Mouse (Mus musculus) layer of hippocampus, adult 9-11 months (tissue): ENCODE data around the gene 1520401A03Rik.

ENCODE experiments used
- DNase-seq: peaks from one replicate; pipeline ENCODE4 v3.0.0; 2022

Gene 1520401A03Rik

DNA sequence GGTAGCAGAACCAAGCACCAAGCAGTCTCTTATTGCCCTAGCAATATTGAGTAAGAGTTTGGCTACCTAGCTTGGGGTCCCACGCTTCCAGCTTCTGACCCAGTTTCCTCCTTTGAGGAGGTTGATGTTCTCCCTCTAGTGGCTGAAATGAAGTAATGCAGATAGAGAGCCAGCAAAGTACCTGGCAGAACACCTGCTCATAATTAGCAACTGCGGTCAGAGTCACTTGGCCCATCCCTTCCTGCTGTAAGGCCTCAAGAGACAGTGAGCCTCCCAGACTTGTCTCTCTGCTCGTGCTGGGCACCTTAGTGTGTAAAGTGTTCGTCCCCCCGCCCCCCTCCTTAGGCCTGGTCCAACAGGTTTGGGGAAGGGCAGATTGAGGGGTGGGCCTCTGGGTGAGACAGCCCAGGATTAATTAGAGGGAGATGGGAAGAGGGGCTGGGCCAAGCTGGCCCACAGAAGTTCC, 58.0 kb downstream of the 1520401A03Rik start:
- DNase-seq, result no peak

DNA sequence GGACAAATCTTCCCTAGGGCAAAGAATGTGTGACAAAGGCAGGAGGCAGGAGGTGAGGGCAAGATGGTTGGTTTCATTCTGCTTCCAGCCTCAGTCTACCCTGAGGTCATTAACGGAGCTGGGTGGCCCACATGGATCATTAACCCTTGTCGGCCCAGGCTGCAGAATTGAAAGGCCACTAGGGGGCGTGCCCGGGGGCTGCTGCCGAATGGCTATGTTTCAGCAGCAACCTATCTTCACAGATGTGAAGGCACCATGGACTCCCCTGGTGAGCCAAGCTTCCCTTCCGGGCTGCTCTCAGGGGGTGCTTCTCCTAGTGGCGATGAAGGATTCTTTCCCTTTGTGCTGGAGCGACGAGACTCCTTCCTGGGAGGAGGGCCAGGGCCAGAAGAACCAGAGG, 61.1 kb downstream of the 1520401A03Rik start:
- no peak for DNase-seq

DNA sequence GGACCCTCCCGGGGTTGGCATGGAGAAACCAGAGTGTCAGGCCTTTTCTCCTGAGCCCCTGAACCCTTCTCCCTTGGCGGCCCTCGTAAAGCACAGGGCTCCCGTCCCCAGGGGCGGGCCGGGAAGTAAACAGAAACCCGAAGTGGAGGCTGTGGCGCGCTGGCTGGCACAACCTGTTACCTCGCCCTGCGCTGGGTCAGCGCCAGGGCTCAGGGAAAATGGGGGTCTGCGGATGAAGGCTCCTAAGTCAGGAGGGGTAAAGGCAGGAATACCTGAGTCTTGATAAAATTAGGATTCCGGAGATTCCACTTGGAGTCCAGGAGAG, 61.7 kb downstream of the 1520401A03Rik start:
- DNase-seq, result no peak

DNA sequence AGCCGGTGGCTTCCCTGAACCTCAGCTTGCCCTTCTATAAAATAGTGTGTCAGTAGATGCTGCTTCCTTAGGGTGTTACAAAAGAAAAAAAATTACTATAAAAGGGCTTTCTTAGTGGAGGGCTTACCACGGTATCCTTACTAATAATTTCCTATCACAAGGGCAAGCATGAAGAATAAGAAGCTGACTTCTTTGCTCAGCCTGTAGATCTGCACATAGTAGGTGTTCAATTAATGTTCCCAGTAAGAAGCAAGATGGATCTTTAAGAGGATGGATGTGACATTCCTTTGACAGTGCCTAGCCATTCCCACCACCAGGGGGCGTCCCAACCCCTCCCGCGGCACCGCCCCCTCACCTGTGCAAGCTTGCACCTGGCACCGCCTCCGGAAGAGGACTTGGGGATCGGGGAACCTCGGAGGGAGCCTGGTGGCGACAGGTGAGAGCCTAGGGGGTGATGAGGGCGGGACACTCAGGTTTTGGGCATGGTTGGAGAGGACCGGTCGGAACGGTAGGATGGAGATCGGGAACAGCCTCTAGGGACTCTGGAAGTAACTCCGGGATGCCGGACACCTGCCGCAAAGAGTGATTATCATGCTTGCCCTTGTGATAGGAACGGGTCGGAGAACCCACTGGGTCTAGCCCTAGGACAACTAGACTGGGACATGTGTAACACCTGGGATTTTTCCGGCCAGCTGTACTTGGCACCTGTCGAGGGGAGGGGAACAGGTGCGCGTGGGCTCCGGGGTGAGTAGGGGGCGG, 62.3 kb downstream of the 1520401A03Rik start, which contains the start of gene Bicdl2:
TSS of gene Bicdl2 (plus strand) at position 390 of the 759 bp plus-strand sequence.
- DNase-seq, result no peak

DNA sequence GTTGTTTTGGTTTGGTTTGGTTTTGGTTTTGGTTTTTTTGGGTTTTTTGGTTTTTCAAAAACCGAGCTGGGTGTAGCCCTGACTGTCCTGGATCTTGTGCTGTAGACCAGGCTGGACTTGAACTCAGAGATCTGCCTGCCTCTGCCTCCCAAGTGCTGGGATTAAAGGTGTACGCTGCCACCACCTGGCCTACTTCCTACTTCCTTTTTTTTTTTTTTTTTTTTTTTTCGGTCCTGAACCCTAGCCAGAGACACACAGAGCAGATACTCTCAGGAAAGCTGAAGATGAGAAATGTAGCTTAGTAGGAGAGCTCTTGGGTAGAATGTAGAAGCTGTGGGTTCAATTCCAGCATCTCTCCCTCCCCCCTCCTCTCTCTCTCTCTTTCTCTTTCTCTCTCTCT, 64.1 kb downstream of the 1520401A03Rik start:
- no peak for DNase-seq
